Mouse (Mus musculus) macrophage (primary cell): ENCODE data around the gene Peg10. TPM values are rescaled to one million over a fixed set of nuclear protein-coding genes. Genes with fewer than 3 reads are reported as not detected.

Source experiments
- H3K27ac ChIP-seq: fragments of 350-480 bp; formaldehyde crosslinking; 2 replicates; pipeline ENCODE4 v1.9.0; 2021
- H3K36me3 ChIP-seq: fragments of 350-480 bp; formaldehyde crosslinking; 2 replicates; pipeline ENCODE4 v1.9.0; 2021; ENCODE audit errors: inconsistent target
- H3K4me3 ChIP-seq: fragments of 350-480 bp; formaldehyde crosslinking; 2 replicates; pipeline ENCODE4 v1.9.0; 2021; ENCODE audit errors: inconsistent target
- H3K79me2 ChIP-seq: fragments of 350-480 bp; formaldehyde crosslinking; 2 replicates; pipeline ENCODE4 v1.9.0; 2021; ENCODE audit errors: inconsistent target
- WGBS: methylation state at CpG from one replicate; pipeline ENCODE4 v1.1.7; 2026; ENCODE audit warnings: inconsistent platforms; ENCODE audit not compliant: missing documents; 5-methylcytosine and 5-hydroxymethylcytosine counted together
- polyA plus RNA-seq: library from polyadenylated mRNA; stranded (reverse); fragments of 250-400 nt; gene quantifications from 3 replicates; pipeline ENCODE4 v1.2.4, GENCODE M21; 2018; ENCODE audit warnings: inconsistent platforms
- total RNA-seq, 78 experiments: library from RNA; depleted of rRNA; stranded (reverse); fragments of 250-400 nt; gene quantifications; 1 replicate in 9 of 78; 2 replicates in 24 of 78; 3 replicates in 43 of 78; 4 replicates in 2 of 78; pipeline ENCODE4 v1.2.4; 2018; ENCODE audit warnings: inconsistent platforms in 56 of 78

Gene Peg10
- total RNA-seq (2018; cell fraction: chromatin; rRNA removed) = 1 to 10 TPM in 1 of 26 experiments, under 1 TPM in 2, not detected in 23; 0.08 to 1.6 (median 0.08) TPM
- under 1 TPM in 21 of 26 experiments, not detected in 5; under 0.01 to 0.14 (median 0.04) TPM for total RNA-seq (2018; cell fraction: cytosol; rRNA removed)
- total RNA-seq (2018; cell fraction: nucleus; rRNA removed) = under 1 TPM in 13 of 26 experiments, not detected in 13; 0.05 to 0.34 (median 0.09) TPM
- 0.07 TPM in 1 of 3 replicates, not detected in the others for polyA plus RNA-seq

DNA sequence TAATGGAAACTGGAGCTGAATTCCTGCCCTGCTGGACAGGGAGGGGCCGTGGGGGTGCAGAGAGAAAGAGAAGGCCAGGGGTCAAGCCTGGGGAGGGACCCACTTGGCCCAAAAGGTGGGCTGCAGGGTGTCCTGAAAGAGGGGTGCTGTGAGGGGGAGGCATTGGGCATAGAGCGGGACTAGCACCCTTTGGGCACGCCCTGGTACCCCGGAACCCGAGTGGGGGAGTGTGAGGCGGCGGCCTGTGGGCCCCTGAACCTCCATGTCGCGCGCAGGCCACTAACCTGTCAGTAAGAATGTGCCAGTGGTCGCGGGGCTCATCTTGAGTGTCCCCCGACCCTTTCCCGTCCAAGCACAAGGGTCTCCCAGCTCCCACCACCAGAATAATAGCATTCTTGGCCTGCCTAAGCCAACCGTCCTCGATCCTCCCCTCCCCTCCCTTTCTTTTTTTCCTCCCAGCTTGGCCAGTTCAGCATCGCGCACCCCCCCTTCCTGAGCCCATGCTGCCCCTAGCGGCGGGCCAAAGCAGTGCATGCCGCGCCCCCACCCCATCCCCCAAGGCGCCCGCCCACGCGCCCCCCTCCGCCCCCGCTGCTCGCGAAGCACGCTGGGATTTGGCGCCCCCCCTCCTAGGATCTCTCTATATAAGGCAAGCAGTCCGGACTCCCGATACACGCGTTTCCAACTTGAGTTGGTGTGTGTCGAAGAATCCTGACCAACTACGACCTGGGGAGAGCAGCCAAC lies at the start of gene Peg10, which contains the start of gene Sgce:
Gene Peg10, plus strand, starts transcription at position 611 of the 744 bp plus-strand sequence.
Gene Sgce, minus strand, starts transcription at position 512 of the 744 bp plus-strand sequence.
- H3K27ac ChIP-seq = no peak within 1 kb of the TSS
- WGBS = 38% methylated on average over 32 of the region's 38 CpGs
- H3K36me3 ChIP-seq = no peaks in the 10 kb centered on the region
- no peaks in the 10 kb centered on the region for H3K79me2 ChIP-seq
- H3K4me3 ChIP-seq = no peak within 1 kb of the TSS; the same call in 1 of the 2 replicates

DNA sequence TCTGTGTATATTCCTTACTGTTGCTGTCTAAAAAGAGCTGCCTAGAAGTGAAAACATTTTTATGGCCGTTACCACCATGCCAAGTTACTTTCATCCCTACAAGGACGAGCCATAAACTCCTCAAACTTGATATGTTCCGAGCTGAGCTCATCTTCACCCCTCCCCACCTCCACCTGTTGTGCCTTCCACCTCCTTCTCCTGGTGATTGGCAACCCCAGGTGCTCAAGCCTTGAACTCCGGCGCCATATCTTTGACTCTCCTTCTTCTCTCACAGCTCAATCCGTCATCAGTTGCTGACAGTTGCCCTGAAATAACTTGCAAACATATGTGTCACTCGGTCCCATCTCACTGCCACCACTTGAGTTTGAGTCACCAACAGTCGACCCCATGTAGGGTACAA lies 45.5 kb upstream of the Peg10 start:
- 92% methylated on average over 8 of the region's 8 CpGs for WGBS
- H3K79me2 ChIP-seq = no peaks in the 10 kb centered on the region
- H3K36me3 ChIP-seq = no peaks in the 10 kb centered on the region
- H3K4me3 ChIP-seq = no peak overlapping the region
- H3K27ac ChIP-seq = no peak overlapping the region

DNA sequence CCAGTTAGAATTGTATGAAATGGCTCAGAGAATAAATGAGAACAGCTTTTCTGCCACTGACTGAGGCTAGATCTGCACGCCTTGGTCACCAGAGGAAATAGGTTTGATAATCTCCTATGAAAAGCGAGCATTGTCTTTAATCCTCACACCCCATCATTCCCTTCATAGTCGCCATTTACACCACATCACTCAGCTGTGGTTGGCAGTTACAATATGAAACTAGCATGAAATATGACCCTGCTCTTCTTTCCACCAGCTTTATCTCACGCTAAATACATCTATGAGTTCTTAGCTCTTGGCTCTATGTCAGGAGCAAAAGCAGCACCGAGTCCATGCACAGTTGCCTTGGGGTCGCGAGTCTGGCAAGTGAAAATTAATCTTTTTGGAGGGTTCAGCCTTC lies 43.2 kb upstream of the Peg10 start:
- Histone ChIP-seq H3K79me2 (no peaks in the 10 kb centered on the region), H3K4me3 (no peak overlapping the region), H3K36me3 (no peaks in the 10 kb centered on the region), H3K27ac (no peak overlapping the region)
- 100% methylated on average over 6 of the region's 7 CpGs for WGBS

DNA sequence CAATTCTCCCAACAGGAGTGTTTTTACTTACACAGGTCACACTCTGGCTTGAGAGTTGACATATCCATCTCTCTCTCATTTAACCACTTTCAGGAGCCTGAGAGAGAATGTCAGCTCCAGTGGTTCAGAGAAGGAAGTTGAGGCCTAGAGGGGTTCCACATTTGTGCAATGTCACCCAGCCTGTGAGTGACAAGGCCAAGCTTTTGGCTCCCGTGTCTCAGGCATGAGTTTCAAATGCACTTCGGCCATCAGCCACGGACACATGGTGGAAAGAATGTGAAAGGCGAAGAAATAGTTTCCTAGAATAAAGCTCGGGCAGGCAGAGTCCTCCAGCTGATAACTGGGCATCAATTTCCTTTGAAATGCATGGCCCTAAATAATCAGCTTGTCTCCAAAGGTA lies 40.7 kb upstream of the Peg10 start:
- Histone ChIP-seq H3K79me2 (no peaks in the 10 kb centered on the region), H3K27ac (no peak overlapping the region), H3K4me3 (no peak overlapping the region), H3K36me3 (no peaks in the 10 kb centered on the region)
- WGBS = 17% methylated on average over 5 of the region's 5 CpGs

DNA sequence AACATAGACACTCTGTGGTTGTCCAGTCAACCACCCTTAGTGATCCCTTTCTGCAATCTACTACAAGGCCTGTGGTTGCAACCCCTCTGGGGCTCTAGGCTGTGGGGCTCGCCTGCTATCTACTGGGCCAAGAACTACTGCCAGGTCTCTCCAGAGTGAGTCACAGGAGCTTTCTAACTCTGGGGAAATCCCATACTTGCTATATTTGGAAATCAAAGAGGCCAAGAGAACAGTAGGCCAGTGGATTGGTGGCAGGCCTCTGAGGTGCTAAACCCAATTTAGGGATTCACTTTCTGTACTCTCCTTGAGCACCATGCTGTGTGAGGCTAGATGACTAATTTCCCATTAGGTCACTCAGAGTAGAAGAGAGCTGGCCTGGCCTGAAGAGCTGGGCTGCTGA lies 38.1 kb upstream of the Peg10 start:
- Histone ChIP-seq H3K4me3 (no peak overlapping the region), H3K36me3 (no peaks in the 10 kb centered on the region), H3K27ac (no peak overlapping the region), H3K79me2 (no peaks in the 10 kb centered on the region)
- WGBS = 71% methylated on average over 1 of the region's 1 CpGs

DNA sequence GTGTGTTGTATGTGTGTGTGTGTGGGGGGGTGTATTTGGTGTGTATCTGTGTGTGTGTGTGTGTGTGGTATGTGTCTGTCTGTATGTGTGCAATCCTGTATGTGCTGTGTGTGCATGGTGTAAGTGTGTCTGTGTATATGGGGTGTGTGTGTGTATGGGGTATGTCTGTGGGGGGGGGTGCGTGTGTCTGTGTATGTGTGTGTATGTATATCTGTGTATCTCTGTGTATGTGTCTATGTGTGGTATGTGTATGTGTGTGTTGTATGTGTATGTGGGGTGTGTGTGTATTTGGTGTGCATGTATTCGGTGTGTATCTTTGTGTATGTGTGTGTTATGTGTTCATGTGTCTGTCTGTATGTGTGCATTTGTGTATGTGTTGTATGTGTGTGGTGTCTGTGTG lies 30.9 kb upstream of the Peg10 start:
- H3K79me2 ChIP-seq = no peaks in the 10 kb centered on the region
- H3K27ac ChIP-seq = no peak overlapping the region
- no peaks in the 10 kb centered on the region for H3K36me3 ChIP-seq
- no peak overlapping the region for H3K4me3 ChIP-seq
- WGBS = 98% methylated on average over 2 of the region's 2 CpGs

DNA sequence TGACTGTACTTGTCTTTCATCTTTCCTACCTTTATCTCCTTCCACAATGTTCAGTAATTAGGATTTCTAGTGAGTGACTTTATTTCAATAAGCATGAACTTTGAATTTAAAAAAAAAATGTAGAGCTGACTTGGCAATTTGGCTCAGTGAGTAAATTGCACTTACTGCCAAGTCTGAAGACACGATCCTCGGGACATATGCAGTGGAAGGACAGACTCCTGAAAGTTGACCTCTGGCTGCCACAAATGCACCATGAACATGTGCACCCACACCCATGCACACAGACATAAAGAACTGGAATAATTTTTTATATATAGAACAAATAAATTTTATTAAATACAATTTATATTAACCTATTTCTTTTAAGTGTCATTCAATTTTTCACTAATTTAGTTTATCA lies 29.8 kb upstream of the Peg10 start:
- H3K4me3 ChIP-seq = no peak overlapping the region
- H3K36me3 ChIP-seq = no peaks in the 10 kb centered on the region
- no peak overlapping the region for H3K27ac ChIP-seq
- no peaks in the 10 kb centered on the region for H3K79me2 ChIP-seq
- WGBS = 97% methylated on average over 2 of the region's 2 CpGs

DNA sequence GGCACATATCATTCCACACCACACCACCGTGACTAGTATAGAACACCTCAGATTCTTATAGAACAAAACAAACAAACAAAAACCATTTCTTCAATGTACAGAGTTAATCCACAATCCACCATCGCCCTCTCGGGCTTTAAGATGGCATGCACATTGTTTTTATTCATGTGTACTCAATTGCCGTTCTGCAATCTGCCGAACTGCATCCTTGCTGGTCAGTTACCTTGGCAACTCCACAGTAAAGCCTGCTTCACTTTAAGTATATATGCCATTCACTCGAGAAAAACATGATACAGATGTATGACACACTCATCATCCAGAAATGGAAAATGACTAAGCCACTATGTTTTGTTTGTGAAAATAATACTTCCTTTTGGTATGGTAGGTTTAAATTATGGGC lies 25.0 kb upstream of the Peg10 start:
- Histone ChIP-seq H3K27ac (no peak overlapping the region), H3K79me2 (no peaks in the 10 kb centered on the region), H3K36me3 (no peaks in the 10 kb centered on the region), H3K4me3 (no peak overlapping the region)
- 81% methylated on average over 6 of the region's 6 CpGs for WGBS

DNA sequence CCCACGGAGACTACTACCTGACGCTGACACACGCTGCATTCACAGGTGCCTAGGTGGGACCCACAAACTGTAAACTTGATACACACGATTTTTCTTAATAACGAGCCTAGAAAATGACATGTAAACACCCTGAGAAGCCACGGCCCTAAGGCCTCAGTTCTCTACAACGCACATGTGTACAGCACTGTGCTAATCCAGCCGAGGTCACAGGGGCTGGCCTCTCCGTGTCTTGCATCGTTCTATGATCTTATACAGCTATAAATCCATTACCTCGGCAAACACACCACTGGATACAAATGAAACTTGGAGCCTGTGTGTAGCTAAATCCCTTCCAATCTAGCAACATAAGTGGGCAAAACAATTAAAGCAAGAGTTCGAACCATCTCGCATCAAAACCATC lies 24.4 kb upstream of the Peg10 start:
- 91% methylated on average over 13 of the region's 13 CpGs for WGBS
- no peak overlapping the region for H3K4me3 ChIP-seq
- no peak overlapping the region for H3K27ac ChIP-seq
- H3K36me3 ChIP-seq = no peaks in the 10 kb centered on the region
- no peaks in the 10 kb centered on the region for H3K79me2 ChIP-seq

DNA sequence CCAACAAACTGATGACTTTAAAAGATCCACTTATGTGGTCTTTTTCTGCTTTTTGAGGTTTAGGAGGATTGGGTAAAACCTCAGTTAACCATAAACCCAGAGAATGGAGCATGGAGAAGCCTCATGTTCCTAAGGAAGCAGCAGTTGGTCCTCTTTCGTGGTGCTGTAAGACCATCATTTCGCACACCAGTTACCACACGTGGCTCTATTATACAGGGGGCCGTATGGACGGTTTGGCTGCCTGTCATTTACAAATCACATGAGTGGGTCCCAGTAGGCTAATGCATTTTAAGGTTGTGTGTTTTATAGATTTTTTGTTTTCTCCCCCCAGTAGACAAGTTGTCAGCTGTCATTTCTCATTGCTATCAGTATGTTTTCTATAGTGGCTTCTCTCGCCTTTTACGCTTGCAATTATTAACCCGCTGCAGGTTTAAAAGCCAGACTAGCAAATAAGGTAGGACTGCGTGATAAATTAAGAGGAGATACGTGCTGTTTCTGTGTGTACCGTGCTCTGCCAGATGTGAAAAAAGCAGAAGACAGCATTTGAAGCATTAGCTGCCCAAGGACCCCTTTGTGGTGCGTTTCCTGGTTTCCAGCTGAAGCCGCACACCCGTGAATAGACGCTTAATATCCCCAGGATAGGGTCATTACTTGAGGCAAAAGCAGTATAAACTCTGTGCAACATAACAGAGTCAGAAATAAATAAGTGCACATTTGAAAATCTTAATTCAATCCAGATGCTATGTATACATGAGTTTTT lies 22.9 kb upstream of the Peg10 start:
- Histone ChIP-seq H3K79me2 (no peaks in the 10 kb centered on the region), H3K36me3 (no peaks in the 10 kb centered on the region), H3K27ac (no peak overlapping the region), H3K4me3 (no peak overlapping the region)
- WGBS = 89% methylated on average over 15 of the region's 15 CpGs

DNA sequence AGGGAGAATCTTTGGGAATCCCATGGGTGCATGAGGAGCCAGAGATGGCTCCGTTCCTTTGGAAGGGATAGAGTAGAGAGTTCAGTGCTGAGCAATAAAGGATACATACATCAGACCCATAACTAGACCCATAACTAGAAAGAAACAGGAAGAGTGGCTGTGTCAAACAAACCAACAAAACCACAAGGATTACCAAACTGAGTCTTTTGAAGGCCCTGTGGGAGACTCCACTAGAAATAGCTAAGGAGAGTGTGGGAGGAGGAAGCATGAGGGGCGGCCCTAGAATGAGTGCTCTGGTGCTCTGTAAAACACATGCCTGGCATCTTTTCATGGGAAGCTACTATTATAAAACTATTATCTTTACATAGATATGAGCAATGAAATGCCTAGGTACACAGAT lies 18.8 kb upstream of the Peg10 start:
- 24% methylated on average over 2 of the region's 2 CpGs for WGBS
- H3K27ac ChIP-seq = no peak overlapping the region
- H3K36me3 ChIP-seq = no peaks in the 10 kb centered on the region
- no peak overlapping the region for H3K4me3 ChIP-seq
- H3K79me2 ChIP-seq = no peaks in the 10 kb centered on the region

DNA sequence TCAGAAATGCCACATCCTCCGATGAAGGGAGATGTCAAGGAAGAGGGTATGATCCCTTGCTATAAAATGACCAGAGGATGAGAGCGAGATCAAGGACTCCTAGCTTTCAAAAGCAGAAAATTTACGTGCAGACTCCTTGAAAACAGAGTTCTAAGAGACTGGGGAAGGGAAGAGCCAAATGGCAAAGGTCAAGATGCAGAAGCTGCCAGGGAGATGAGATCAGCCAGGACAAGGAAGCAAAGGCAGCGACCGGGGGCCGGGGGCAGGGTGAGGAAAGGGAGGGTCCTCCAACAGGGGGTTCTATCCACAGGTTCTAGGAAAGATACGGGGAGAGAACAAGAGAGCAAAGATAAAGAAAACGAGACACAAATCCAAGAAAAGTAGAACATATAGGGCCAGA lies 15.4 kb upstream of the Peg10 start:
- no peaks in the 10 kb centered on the region for H3K36me3 ChIP-seq
- no peaks in the 10 kb centered on the region for H3K79me2 ChIP-seq
- no peak overlapping the region for H3K4me3 ChIP-seq
- 90% methylated on average over 8 of the region's 8 CpGs for WGBS
- no peak overlapping the region for H3K27ac ChIP-seq

DNA sequence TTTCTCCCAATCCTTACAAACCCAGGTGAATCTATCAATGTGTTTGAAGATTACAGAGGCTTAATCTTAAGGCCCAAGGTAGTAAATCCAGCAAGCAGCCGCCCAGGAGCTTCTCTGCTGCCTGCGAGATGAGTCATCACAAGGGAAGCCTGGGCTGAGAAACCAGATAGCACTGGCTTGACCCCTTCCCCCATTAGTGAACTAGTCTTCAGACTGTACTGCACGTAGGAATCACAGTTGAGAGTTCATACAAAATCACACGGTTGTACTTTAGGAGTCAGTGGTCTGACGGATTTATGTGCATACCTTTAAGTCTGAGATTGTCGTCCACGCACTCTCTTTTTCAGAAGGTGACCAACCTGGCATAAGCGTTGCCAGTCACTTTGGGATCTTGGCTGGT lies 13.9 kb upstream of the Peg10 start:
- no peaks in the 10 kb centered on the region for H3K79me2 ChIP-seq
- H3K27ac ChIP-seq = no peak overlapping the region
- WGBS = 82% methylated on average over 8 of the region's 8 CpGs
- H3K36me3 ChIP-seq = no peaks in the 10 kb centered on the region
- H3K4me3 ChIP-seq = no peak overlapping the region

DNA sequence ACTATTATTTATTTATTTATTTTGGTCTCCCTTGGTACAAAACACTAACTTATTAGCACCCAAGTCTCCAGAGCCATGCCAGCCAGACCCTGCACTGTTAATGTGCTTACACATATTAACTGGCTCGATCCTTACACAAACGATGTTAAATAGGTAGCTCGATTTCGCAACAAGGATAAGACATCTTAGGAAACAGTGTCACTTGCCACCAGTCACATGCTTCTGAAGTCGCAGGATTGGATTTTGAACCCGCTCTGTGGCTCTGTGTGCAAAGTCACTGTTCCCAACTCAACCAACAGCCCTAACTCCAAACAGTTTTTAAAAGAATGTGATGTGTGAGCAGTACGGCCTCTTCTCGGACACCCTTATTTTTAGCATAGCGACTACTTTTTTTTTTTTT lies 10.7 kb upstream of the Peg10 start:
- Histone ChIP-seq H3K27ac (no peak overlapping the region), H3K36me3 (no peaks in the 10 kb centered on the region), H3K4me3 (no peak overlapping the region), H3K79me2 (no peaks in the 10 kb centered on the region)
- 83% methylated on average over 9 of the region's 9 CpGs for WGBS

DNA sequence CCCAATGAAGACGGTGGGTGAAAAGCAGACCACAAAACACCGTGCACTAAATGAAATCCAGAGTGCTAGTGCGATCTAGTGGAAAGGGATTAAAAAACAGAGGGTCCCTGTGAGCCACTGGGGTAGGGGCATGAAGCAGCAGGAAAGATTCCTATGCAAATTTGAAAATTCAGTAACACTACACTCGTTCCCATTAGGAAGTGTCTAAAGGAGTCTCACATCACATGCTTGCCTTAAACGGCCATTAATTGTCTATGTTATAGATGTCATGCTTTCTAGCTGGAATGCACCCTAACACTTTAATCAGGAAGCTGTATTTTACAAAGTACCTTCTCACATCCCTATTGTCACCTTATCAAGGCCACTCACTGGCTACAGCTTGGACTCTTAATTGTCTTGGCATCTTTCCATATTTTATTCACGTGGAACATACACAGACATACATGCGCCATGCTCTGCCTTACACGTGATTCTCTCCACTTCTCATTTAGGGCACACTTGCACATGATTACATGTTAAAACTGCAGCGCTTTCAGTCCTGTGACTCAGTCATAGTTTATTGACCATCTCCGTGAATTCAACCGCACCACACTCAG lies 9.0 kb upstream of the Peg10 start:
- 90% methylated on average over 11 of the region's 11 CpGs for WGBS
- no peaks in the 10 kb centered on the region for H3K36me3 ChIP-seq
- H3K79me2 ChIP-seq = no peaks in the 10 kb centered on the region
- no peak overlapping the region for H3K4me3 ChIP-seq
- H3K27ac ChIP-seq = no peak overlapping the region
